Mouse (Mus musculus) bone marrow, adult 2 months (tissue): ENCODE measurements around the gene Sh2d1b2. TPM values are rescaled to one million over a fixed set of nuclear protein-coding genes. Genes with fewer than 3 reads are reported as not detected.
"Not testable (repeated sequence)": the region's sequence is repeated elsewhere in the genome, so short reads cannot be mapped to it uniquely, and the experiment has no call there.

ENCODE experiments used
- H3K27ac ChIP-seq: fragments of 200-500 bp; 2 replicates; pipeline ENCODE4 v1.5.1; 2012; ENCODE audit warnings: low read depth, mild to moderate bottlenecking, control low read depth, inconsistent platforms, low read length; ENCODE audit not compliant: control insufficient read depth, poor library complexity, insufficient read depth
- H3K4me1 ChIP-seq: fragments of 200-500 bp; 2 replicates; pipeline ENCODE4 v1.6.1; 2011; ENCODE audit warnings: low read length; ENCODE audit not compliant: control insufficient read depth, insufficient read depth
- H3K4me3 ChIP-seq: fragments of 200-500 bp; replicated peaks from 2 replicates; pipeline ENCODE3; 2011; ENCODE audit warnings: mild to moderate bottlenecking, low read depth, low read length, control low read depth; ENCODE audit not compliant: control insufficient read depth
- CTCF ChIP-seq: fragments of 200-500 bp; IDR thresholded peaks from 2 replicates; pipeline ENCODE4 v1.5.1; 2011; ENCODE audit warnings: low read length, control low read depth; ENCODE audit not compliant: control insufficient read depth, insufficient read depth
- POLR2A ChIP-seq: fragments of 200-500 bp; IDR thresholded peaks from 2 replicates; pipeline ENCODE4 v1.6.1; 2011; ENCODE audit warnings: low read depth, mild to moderate bottlenecking, control low read depth, low read length, borderline replicate concordance; ENCODE audit not compliant: control insufficient read depth
- WGBS: fragments of 180-500 bp; shearing (Covaris S2); methylation state at CpG from one replicate; pipeline ENCODE4 v1.1.7; 2018; 5-methylcytosine and 5-hydroxymethylcytosine counted together
- polyA plus RNA-seq: library from polyadenylated mRNA; stranded (reverse); fragments of >200 nt; gene quantifications from 2 replicates; pipeline ENCODE4 v1.2.4, GENCODE M21; 2011; ENCODE audit warnings: low replicate concordance; ENCODE audit not compliant: missing spikeins, insufficient read depth, insufficient read length

Sh2d1b2 gene
- polyA plus RNA-seq: not detected in 2 replicates

- H3K4me1 ChIP-seq, H3K4me3 ChIP-seq, H3K27ac ChIP-seq: not testable (repeated sequence)
- 56% methylated on average over 6 of the region's 6 CpGs for WGBS
Observed at GRCm38 (mm10) chr1:170232688-170233087, at the start of gene Sh2d1b2. Gene Sh2d1b2, plus strand, starts transcription at chr1:170232749.

GRCm38 (mm10) chr1:170185137-170185536 is 47.4 kb upstream of the Sh2d1b2 start:
- H3K4me1 ChIP-seq: no peaks in the 10 kb centered on the region
- no peak overlapping the region for H3K27ac ChIP-seq
- H3K4me3 ChIP-seq: no peak overlapping the region
- 30% methylated on average over 3 of the region's 3 CpGs for WGBS
- TF ChIP-seq POLR2A: no peak
- no peak for TF ChIP-seq CTCF

- Histone ChIP-seq H3K4me3 (no peak overlapping the region), H3K4me1 (no peaks in the 10 kb centered on the region), H3K27ac (no peak overlapping the region)
- WGBS: 84% methylated on average over 5 of the region's 5 CpGs
- TF ChIP-seq CTCF (no peak), POLR2A (no peak)
Observed at GRCm38 (mm10) chr1:170186531-170186930, 46.0 kb upstream of the Sh2d1b2 start.

- TF ChIP-seq CTCF: no peak
- TF ChIP-seq POLR2A: no peak
- Histone ChIP-seq H3K27ac (no peak overlapping the region), H3K4me1 (no peaks in the 10 kb centered on the region), H3K4me3 (no peak overlapping the region)
- 84% methylated on average over 11 of the region's 11 CpGs for WGBS
Observed at GRCm38 (mm10) chr1:170188601-170189000, 43.9 kb upstream of the Sh2d1b2 start.

- Histone ChIP-seq H3K27ac (no peak overlapping the region), H3K4me1 (no peaks in the 10 kb centered on the region), H3K4me3 (no peak overlapping the region)
- TF ChIP-seq POLR2A (no peak), CTCF (no peak)
- WGBS: 77% methylated on average over 4 of the region's 4 CpGs
Observed at GRCm38 (mm10) chr1:170190225-170190624, 42.3 kb upstream of the Sh2d1b2 start.

- no peak overlapping the region for H3K4me3 ChIP-seq
- 93% methylated on average over 1 of the region's 1 CpGs for WGBS
- TF ChIP-seq CTCF (no peak), POLR2A (no peak)
- no peaks in the 10 kb centered on the region for H3K4me1 ChIP-seq
- H3K27ac ChIP-seq: no peak overlapping the region
Observed at GRCm38 (mm10) chr1:170191925-170192324, 40.6 kb upstream of the Sh2d1b2 start.

- H3K4me1 ChIP-seq: no peaks in the 10 kb centered on the region
- H3K4me3 ChIP-seq: no peak overlapping the region
- 91% methylated on average over 8 of the region's 8 CpGs for WGBS
- no peak overlapping the region for H3K27ac ChIP-seq
- TF ChIP-seq POLR2A: no peak
- no peak for TF ChIP-seq CTCF
Observed at GRCm38 (mm10) chr1:170196211-170196610, 36.3 kb upstream of the Sh2d1b2 start.

GRCm38 (mm10) chr1:170200379-170200778 is 32.2 kb upstream of the Sh2d1b2 start:
- H3K27ac ChIP-seq: no peak overlapping the region
- H3K4me3 ChIP-seq: no peak overlapping the region
- TF ChIP-seq CTCF: no peak
- TF ChIP-seq POLR2A: no peak
- 80% methylated on average over 3 of the region's 3 CpGs for WGBS
- no peaks in the 10 kb centered on the region for H3K4me1 ChIP-seq

- no peak for TF ChIP-seq CTCF
- TF ChIP-seq POLR2A: no peak
- 92% methylated on average over 6 of the region's 6 CpGs for WGBS
- Histone ChIP-seq H3K27ac (no peak overlapping the region), H3K4me3 (no peak overlapping the region), H3K4me1 (no peaks in the 10 kb centered on the region)
Observed at GRCm38 (mm10) chr1:170206395-170206794, 26.2 kb upstream of the Sh2d1b2 start.
